Mouse (Mus musculus): ENCODE results near the gene Gm11733.
A peak's percentile ranks its signal among the peaks of the same experiment; 100 is the strongest.

The Gm11733 gene

GRCm38 (mm10) chr11:117478271-117479006 is 5.7 kb upstream of the Gm11733 start:
- DNase-seq (ENCODE audit: low read depth, low spot score): no peak

GRCm38 (mm10) chr11:117479007-117479719 is 5.0 kb upstream of the Gm11733 start:
- no peak for DNase-seq (ENCODE audit: low read depth, low spot score)

GRCm38 (mm10) chr11:117479746-117480145 is 4.4 kb upstream of the Gm11733 start:
- DNase-seq (ENCODE audit: low read depth, low spot score): no peak

GRCm38 (mm10) chr11:117482300-117482676 is 1.9 kb upstream of the Gm11733 start:
- no peak for DNase-seq (ENCODE audit: low read depth, low spot score)

GRCm38 (mm10) chr11:117482677-117483511 is 1.3 kb upstream of the Gm11733 start:
- DNase-seq (ENCODE audit: low read depth, low spot score): peak; percentile 47

- no peak for DNase-seq (ENCODE audit: low read depth, low spot score)
Observed at GRCm38 (mm10) chr11:117491408-117492208, 7.4 kb downstream of the Gm11733 start.

- DNase-seq (ENCODE audit: low read depth, low spot score): no peak
Observed at GRCm38 (mm10) chr11:117492209-117492505, 8.0 kb downstream of the Gm11733 start.

- DNase-seq (ENCODE audit: low read depth, low spot score): no peak
Observed at GRCm38 (mm10) chr11:117496812-117497211, 12.6 kb downstream of the Gm11733 start.

GRCm38 (mm10) chr11:117497256-117498136 is 13.3 kb downstream of the Gm11733 start:
- DNase-seq (ENCODE audit: low read depth, low spot score): no peak

- DNase-seq (ENCODE audit: low read depth, low spot score): no peak
Observed at GRCm38 (mm10) chr11:117498137-117498511, 14.0 kb downstream of the Gm11733 start.

GRCm38 (mm10) chr11:117508972-117509371 is 24.8 kb downstream of the Gm11733 start:
- no peak for DNase-seq (ENCODE audit: low read depth, low spot score)

GRCm38 (mm10) chr11:117515718-117516421 is 31.7 kb downstream of the Gm11733 start:
- no peak for DNase-seq (ENCODE audit: low read depth, low spot score)

- no peak for DNase-seq (ENCODE audit: low read depth, low spot score)
Observed at GRCm38 (mm10) chr11:117516422-117516796, 32.2 kb downstream of the Gm11733 start.

GRCm38 (mm10) chr11:117521906-117522780 is 38.0 kb downstream of the Gm11733 start:
- no peak for DNase-seq (ENCODE audit: low read depth, low spot score)

- peak; percentile 53 for DNase-seq (ENCODE audit: low read depth, low spot score)
Observed at GRCm38 (mm10) chr11:117522879-117523519, 38.8 kb downstream of the Gm11733 start.

- DNase-seq (ENCODE audit: low read depth, low spot score): no peak
Observed at GRCm38 (mm10) chr11:117525606-117526349, 41.6 kb downstream of the Gm11733 start.

GRCm38 (mm10) chr11:117532374-117532773 is 48.2 kb downstream of the Gm11733 start:
- DNase-seq (ENCODE audit: low read depth, low spot score): no peak

GRCm38 (mm10) chr11:117534912-117535311 is 50.7 kb downstream of the Gm11733 start:
- DNase-seq (ENCODE audit: low read depth, low spot score): no peak

Data from retina, postnatal 7 days (tissue).